Mouse (Mus musculus) MEL (cell line): ENCODE measurements around the gene Pnkp. TPM values are rescaled to one million over a fixed set of nuclear protein-coding genes. Genes with fewer than 3 reads are reported as not detected.

Experiments used
- DNase-seq: peaks from one replicate; pipeline ENCODE4 v3.0.0; 2011; ENCODE audit warnings: low read depth, low spot score
- H3K27ac ChIP-seq: 2 replicates; pipeline ENCODE4 v1.5.1; 2012; ENCODE audit warnings: low read depth, mild to moderate bottlenecking, control low read depth, low read length, moderate library complexity; ENCODE audit not compliant: control insufficient read depth
- H3K27me3 ChIP-seq, 2 experiments: fragments of 150-350 bp in 1 of 2; sonication (generic) in 1 of 2; 2 replicates each; pipeline ENCODE4 v1.6.1; 2012; ENCODE audit warnings: low read length in 2 of 2, mild to moderate bottlenecking in 2 of 2, improper control_type of control experiment in 1 of 2, moderate library complexity in 1 of 2; ENCODE audit not compliant: insufficient read depth in 2 of 2, control insufficient read depth in 1 of 2
- H3K36me3 ChIP-seq, 2 experiments: 2 replicates each; pipeline ENCODE4 v1.6.1; 2012 to 2014; ENCODE audit warnings: low read length in 2 of 2, improper control_type of control experiment in 1 of 2, inconsistent platforms in 1 of 2, mild to moderate bottlenecking in 1 of 2; ENCODE audit not compliant: insufficient read depth in 2 of 2, control insufficient read depth in 1 of 2
- H3K4me1 ChIP-seq, 2 experiments: fragments of 150-350 bp in 1 of 2; sonication (generic) in 1 of 2; 2 replicates each; pipeline ENCODE4 v1.6.1; 2012; ENCODE audit warnings: low read length in 2 of 2, improper control_type of control experiment in 1 of 2, mild to moderate bottlenecking in 1 of 2; ENCODE audit not compliant: insufficient read depth in 2 of 2, control insufficient read depth in 1 of 2
- H3K4me3 ChIP-seq, 2 experiments: fragments of 150-350 bp in 1 of 2; sonication (generic) in 1 of 2; 2 replicates each; pipeline ENCODE4 v1.5.1; 2012; ENCODE audit warnings: low read depth in 2 of 2, low read length in 2 of 2, mild to moderate bottlenecking in 2 of 2, moderate library complexity in 2 of 2, control low read depth in 1 of 2, improper control_type of control experiment in 1 of 2; ENCODE audit not compliant: control insufficient read depth in 1 of 2, insufficient read depth in 1 of 2
- H3K79me2 ChIP-seq: 2 replicates; pipeline ENCODE4 v1.6.1; 2012; ENCODE audit warnings: mild to moderate bottlenecking, low read length, moderate library complexity; ENCODE audit not compliant: control insufficient read depth, poor library complexity, insufficient read depth
- H3K9ac ChIP-seq: 2 replicates; pipeline ENCODE4 v1.6.1; 2012; ENCODE audit warnings: low read depth, mild to moderate bottlenecking, control low read depth, low read length, moderate library complexity; ENCODE audit not compliant: control insufficient read depth, poor library complexity, severe bottlenecking
- H3K9me3 ChIP-seq: fragments of 150-350 bp; sonication (generic); replicated peaks from 2 replicates; pipeline ENCODE4 v1.6.1; 2012; ENCODE audit warnings: mild to moderate bottlenecking, low read length, improper control_type of control experiment, moderate library complexity; ENCODE audit not compliant: insufficient read depth
- BHLHE40 ChIP-seq: IDR thresholded peaks from 2 replicates; pipeline ENCODE4 v1.6.1; 2012; ENCODE audit warnings: low read depth, mild to moderate bottlenecking, inconsistent platforms, low read length, improper control_type of control experiment, borderline replicate concordance
- CHD1 ChIP-seq: IDR thresholded peaks from 2 replicates; pipeline ENCODE4 v1.6.1; 2012; ENCODE audit warnings: low read depth, mild to moderate bottlenecking, inconsistent platforms, low read length, improper control_type of control experiment
- CHD2 ChIP-seq: IDR thresholded peaks from 2 replicates; pipeline ENCODE4 v1.6.1; 2011; ENCODE audit warnings: low read length, improper control_type of control experiment
- CTCF ChIP-seq, 3 experiments: IDR thresholded peaks in 2 of 3; conservative IDR thresholded peaks in 1 of 3; 2 replicates each; pipeline ENCODE4 v1.5.1; 2011 to 2012; ENCODE audit warnings: low read length in 3 of 3, low read depth in 2 of 3, mild to moderate bottlenecking in 2 of 3, improper control_type of control experiment in 1 of 3, inconsistent platforms in 1 of 3, mixed read lengths in 1 of 3, moderate library complexity in 1 of 3; ENCODE audit not compliant: control insufficient read depth in 1 of 3, insufficient read depth in 1 of 3, poor library complexity in 1 of 3, severe bottlenecking in 1 of 3
- E2F4 ChIP-seq: IDR thresholded peaks from 2 replicates; pipeline ENCODE4 v1.6.1; 2011; ENCODE audit warnings: low read depth, low read length, improper control_type of control experiment, borderline replicate concordance
- EP300 ChIP-seq, 2 experiments: IDR thresholded peaks; 2 replicates each; pipeline ENCODE4 v1.6.1; 2011; ENCODE audit warnings: improper control_type of control experiment in 2 of 2, low read length in 2 of 2, low read depth in 1 of 2, mild to moderate bottlenecking in 1 of 2
- ETS1 ChIP-seq: IDR thresholded peaks from 2 replicates; pipeline ENCODE4 v1.6.1; 2012; ENCODE audit warnings: low read depth, mild to moderate bottlenecking, inconsistent platforms, low read length, improper control_type of control experiment, moderate library complexity
- GABPA ChIP-seq: IDR thresholded peaks from 2 replicates; pipeline ENCODE4 v1.6.1; 2012; ENCODE audit warnings: low read depth, mild to moderate bottlenecking, inconsistent platforms, low read length, improper control_type of control experiment, moderate library complexity
- HCFC1 ChIP-seq: IDR thresholded peaks from 2 replicates; pipeline ENCODE4 v1.6.1; 2012; ENCODE audit warnings: low read depth, mild to moderate bottlenecking, inconsistent platforms, low read length, improper control_type of control experiment, moderate library complexity
- JUND ChIP-seq: IDR thresholded peaks from 2 replicates; pipeline ENCODE4 v1.6.1; 2011; ENCODE audit warnings: low read depth, mild to moderate bottlenecking, improper control_type of control experiment, low read length
- KAT2A ChIP-seq: conservative IDR thresholded peaks from 2 replicates; pipeline ENCODE4 v1.6.1; 2012; ENCODE audit warnings: low read depth, low read length, improper control_type of control experiment, inconsistent platforms
- MAFK ChIP-seq: IDR thresholded peaks from 2 replicates; pipeline ENCODE4 v1.6.1; 2011; ENCODE audit warnings: low read depth, mild to moderate bottlenecking, low read length, improper control_type of control experiment, borderline replicate concordance
- MAX ChIP-seq: IDR thresholded peaks from 2 replicates; pipeline ENCODE4 v1.6.1; 2011; ENCODE audit warnings: low read length, improper control_type of control experiment
- MAZ ChIP-seq: IDR thresholded peaks from 2 replicates; pipeline ENCODE4 v1.6.1; 2012; ENCODE audit warnings: low read depth, mild to moderate bottlenecking, inconsistent platforms, low read length, improper control_type of control experiment
- MEF2A ChIP-seq: IDR thresholded peaks from 2 replicates; pipeline ENCODE4 v1.6.1; 2014; ENCODE audit warnings: low read depth, mild to moderate bottlenecking, inconsistent platforms, low read length, improper control_type of control experiment; ENCODE audit not compliant: poor library complexity, insufficient replicate concordance, severe bottlenecking; ENCODE audit errors: extremely low read depth
- MXI1 ChIP-seq: IDR thresholded peaks from 2 replicates; pipeline ENCODE4 v1.6.1; 2011; ENCODE audit warnings: mild to moderate bottlenecking, low read depth, low read length, improper control_type of control experiment
- MYB ChIP-seq: IDR thresholded peaks from 2 replicates; pipeline ENCODE4 v1.6.1; 2011; ENCODE audit warnings: mild to moderate bottlenecking, low read depth, low read length, improper control_type of control experiment
- NELFE ChIP-seq: IDR thresholded peaks from 2 replicates; pipeline ENCODE4 v1.6.1; 2011; ENCODE audit warnings: low read depth, low read length, improper control_type of control experiment
- NRF1 ChIP-seq: IDR thresholded peaks from 2 replicates; pipeline ENCODE4 v1.6.1; 2014; ENCODE audit warnings: low read depth, mild to moderate bottlenecking, inconsistent platforms, low read length, improper control_type of control experiment, moderate library complexity; ENCODE audit not compliant: poor library complexity, insufficient read depth, severe bottlenecking
- POLR2A ChIP-seq, 2 experiments: IDR thresholded peaks; 2 replicates each; pipeline ENCODE4 v1.6.1; 2011 to 2012; ENCODE audit warnings: low read length in 2 of 2, mild to moderate bottlenecking in 2 of 2, control low read depth in 1 of 2, improper control_type of control experiment in 1 of 2, low read depth in 1 of 2, moderate library complexity in 1 of 2; ENCODE audit not compliant: control insufficient read depth in 1 of 2, insufficient read depth in 1 of 2, poor library complexity in 1 of 2
- POLR2AphosphoS5 ChIP-seq: IDR thresholded peaks from 2 replicates; pipeline ENCODE4 v1.6.1; 2012; ENCODE audit warnings: low read depth, borderline replicate concordance, mild to moderate bottlenecking, inconsistent platforms, low read length, moderate library complexity, mixed read lengths
- RAD21 ChIP-seq: IDR thresholded peaks from 2 replicates; pipeline ENCODE4 v1.6.1; 2011; ENCODE audit warnings: mild to moderate bottlenecking, low read depth, low read length, improper control_type of control experiment
- RCOR1 ChIP-seq: IDR thresholded peaks from 2 replicates; pipeline ENCODE4 v1.6.1; 2012; ENCODE audit warnings: low read depth, mild to moderate bottlenecking, inconsistent platforms, low read length, improper control_type of control experiment
- SIN3A ChIP-seq: IDR thresholded peaks from 2 replicates; pipeline ENCODE4 v1.6.1; 2012; ENCODE audit warnings: low read length, improper control_type of control experiment, inconsistent platforms
- SMC3 ChIP-seq: IDR thresholded peaks from 2 replicates; pipeline ENCODE4 v1.6.1; 2011; ENCODE audit warnings: low read depth, low read length, improper control_type of control experiment
- TAL1 ChIP-seq: IDR thresholded peaks from 2 replicates; pipeline ENCODE4 v1.6.1; 2012; ENCODE audit warnings: mild to moderate bottlenecking, inconsistent platforms, low read length, moderate library complexity, mixed read lengths
- TBP ChIP-seq: IDR thresholded peaks from 2 replicates; pipeline ENCODE4 v1.8.0; 2011; ENCODE audit warnings: low read depth, low read length, improper control_type of control experiment
- TCF12 ChIP-seq: IDR thresholded peaks from 2 replicates; pipeline ENCODE4 v1.6.1; 2014; ENCODE audit warnings: low read depth, mild to moderate bottlenecking, inconsistent platforms, low read length, improper control_type of control experiment, moderate library complexity
- UBTF ChIP-seq: IDR thresholded peaks from 2 replicates; pipeline ENCODE4 v1.6.1; 2012; ENCODE audit warnings: low read depth, mild to moderate bottlenecking, inconsistent platforms, low read length, improper control_type of control experiment, moderate library complexity, borderline replicate concordance; ENCODE audit not compliant: insufficient read depth
- USF1 ChIP-seq: IDR thresholded peaks from 2 replicates; pipeline ENCODE4 v1.6.1; 2014; ENCODE audit warnings: low read depth, mild to moderate bottlenecking, inconsistent platforms, low read length, improper control_type of control experiment, moderate library complexity
- USF2 ChIP-seq, 2 experiments: IDR thresholded peaks; 2 replicates each; pipeline ENCODE4 v1.6.1; 2011 to 2012; ENCODE audit warnings: improper control_type of control experiment in 2 of 2, low read length in 2 of 2, borderline replicate concordance in 1 of 2, inconsistent platforms in 1 of 2, low read depth in 1 of 2, mild to moderate bottlenecking in 1 of 2; ENCODE audit not compliant: insufficient read depth in 1 of 2
- ZC3H11A ChIP-seq: IDR thresholded peaks from 2 replicates; pipeline ENCODE4 v1.6.1; 2012; ENCODE audit warnings: low read depth, mild to moderate bottlenecking, inconsistent platforms, low read length, improper control_type of control experiment
- ZMIZ1 ChIP-seq: IDR thresholded peaks from 2 replicates; pipeline ENCODE4 v1.6.1; 2012; ENCODE audit warnings: low read depth, mild to moderate bottlenecking, inconsistent platforms, low read length, improper control_type of control experiment, moderate library complexity
- ZNF384 ChIP-seq: IDR thresholded peaks from 2 replicates; pipeline ENCODE4 v1.6.1; 2012; ENCODE audit warnings: low read depth, mild to moderate bottlenecking, inconsistent platforms, low read length, improper control_type of control experiment
- polyA plus RNA-seq, 2 experiments: library from polyadenylated mRNA; stranded (reverse) in 1 of 2; unstranded in 1 of 2; fragments of >175 nt in 1 of 2; fragments of >200 nt in 1 of 2; gene quantifications; 2 replicates each; pipeline versions ENCODE4 v1.2.1 to v1.2.4; 2012; ENCODE audit warnings: low replicate concordance in 2 of 2, low read depth in 1 of 2; ENCODE audit not compliant: insufficient read length in 2 of 2, insufficient read depth in 1 of 2, missing spikeins in 1 of 2
- total RNA-seq: library from RNA; depleted of rRNA; stranded (reverse); fragments of 300-350 nt; gene quantifications from 2 replicates; pipeline ENCODE4 v1.2.3, GENCODE M21; 2012

The Pnkp gene
- total and polyA plus RNA-seq, 3 experiments: 39.3 to 45.6 TPM; not detected in 1

- H3K27ac ChIP-seq: peak within 1 kb of the TSS; percentile 67
- H3K9ac ChIP-seq: peak within 1 kb of the TSS; percentile 82
- peak; percentile 99 for DNase-seq
- H3K9me3 ChIP-seq: no peaks in the 10 kb centered on the region
- H3K79me2 ChIP-seq: peaks cover 9% of the 10 kb centered on the region
- no peaks in the 10 kb centered on the region for H3K27me3 ChIP-seq
- H3K36me3 ChIP-seq: no peaks in the 10 kb centered on the region
- peaks cover 3 to 4% of the 10 kb centered on the region in 2 experiments; a peak in 3 of 4 replicates for H3K4me1 ChIP-seq
- peak within 1 kb of the TSS; percentile 64 to 71 for H3K4me3 ChIP-seq
- no peak for TF ChIP-seq ZC3H11A
- TF ChIP-seq POLR2AphosphoS5: no peak
- no peak for TF ChIP-seq CHD2
- TF ChIP-seq TBP: 0 out of 2 replicates have a peak, but pooled peaks have one; percentile 60
- TF ChIP-seq POLR2A (IDR thresholded peaks at IDR 0.05; ENCODE audit: control insufficient read depth in 1 of 2, insufficient read depth in 1 of 2, low read depth in 1 of 2, low read length in 2 of 2, poor library complexity in 1 of 2): peak; percentile 33 to 56; a peak in 1 of 4 replicates
- no peak for TF ChIP-seq USF2 (IDR thresholded peaks at IDR 0.05; ENCODE audit: borderline replicate concordance in 1 of 2, insufficient read depth in 1 of 2, low read depth in 1 of 2, low read length in 2 of 2)
- peak; percentile 62; the same call in 1 of the 2 replicates for TF ChIP-seq NELFE
- TF ChIP-seq HCFC1: peak; percentile 90
- peak; percentile 51 for TF ChIP-seq TCF12
- peak; percentile 92 for TF ChIP-seq SIN3A
- TF ChIP-seq ZMIZ1: no peak; the same call in 1 of the 2 replicates
- no peak for TF ChIP-seq TAL1
- peak; percentile 31 for TF ChIP-seq ETS1
- TF ChIP-seq MAFK: no peak
- TF ChIP-seq JUND: no peak
- TF ChIP-seq UBTF: no peak
- 0 out of 6 replicates have a peak, but pooled peaks of 1 of the 3 experiments have one; percentile 5 for TF ChIP-seq CTCF (IDR thresholded peaks at IDR 0.05 in 2 of 3, conservative IDR thresholded peaks at IDR 0.05 in 1 of 3; ENCODE audit: control insufficient read depth in 1 of 3, insufficient read depth in 1 of 3, low read depth in 2 of 3, low read length in 3 of 3, poor library complexity in 1 of 3, severe bottlenecking in 1 of 3)
- TF ChIP-seq NRF1: no peak
- TF ChIP-seq RCOR1: peak; percentile 19; the same call in 1 of the 2 replicates
- no peak for TF ChIP-seq RAD21
- TF ChIP-seq USF1: no peak; the same call in 1 of the 2 replicates
- TF ChIP-seq MXI1: peak; percentile 73
- TF ChIP-seq MAX: peak; percentile 70
- TF ChIP-seq ZNF384: no peak
- no peak for TF ChIP-seq MYB
- TF ChIP-seq E2F4: peak; percentile 51; the same call in 1 of the 2 replicates
- TF ChIP-seq EP300 (IDR thresholded peaks at IDR 0.05; ENCODE audit: low read depth in 1 of 2, low read length in 2 of 2): no peak
- peak; percentile 19; the same call in 1 of the 2 replicates for TF ChIP-seq SMC3
- peak; percentile 99 for TF ChIP-seq CHD1
- TF ChIP-seq MEF2A: peak; percentile 36; the same call in 1 of the 2 replicates
- peak; percentile 28 for TF ChIP-seq BHLHE40
- peak; percentile 63; the same call in 1 of the 2 replicates for TF ChIP-seq KAT2A
- peak; percentile 98 for TF ChIP-seq MAZ
- TF ChIP-seq GABPA: no peak
These were observed 13.0 kb downstream of the Pnkp start, which contains the start of gene Ptov1 for GRCm38 (mm10) chr7:44869697-44870528. Gene Ptov1 (minus strand): TSS chr7:44869788.
